Mouse (Mus musculus) heart, postnatal 25 days (tissue): ENCODE data around the gene Pcsk4. TPM values are rescaled to one million over a fixed set of nuclear protein-coding genes. Genes with fewer than 3 reads are reported as not detected.

Experiments
- DNase-seq: peaks from one replicate; pipeline ENCODE4 v3.0.0; 2022; ENCODE audit warnings: low spot score
- intact Hi-C: fragments of 180-260 bp; cut with DNase I; formaldehyde crosslinking; loops from one replicate; pipeline ENCODE4 v1.15.1; 2025
- microRNA-seq: library from miRNA; unstranded; fragments of <30 nt; microRNA quantifications from one replicate; pipeline ENCODE4 v1.2.0, GENCODE M21; 2022
- total RNA-seq, 2 experiments: library from RNA; stranded (reverse); gene quantifications; 2 replicates each; pipeline ENCODE4 v1.2.3; 2021

Gene Pcsk4
- total RNA-seq, 2 experiments from 2014 or later: 1.3 to 1.6 TPM

GRCm38 (mm10) chr10:80281921-80282371, 47.4 kb downstream of the Pcsk4 start:
- intact Hi-C loops: no loop called here
- DNase-seq: no peak

- intact Hi-C loops: no loop called here
- DNase-seq: no peak
These were observed 48.0 kb downstream of the Pcsk4 start for GRCm38 (mm10) chr10:80281304-80281703.

GRCm38 (mm10) chr10:80279273-80279672, 50.0 kb downstream of the Pcsk4 start:
- no peak for DNase-seq
- intact Hi-C loops: no loop called here

- no peak for DNase-seq
- intact Hi-C loops: no loop called here
These were observed 50.9 kb downstream of the Pcsk4 start for GRCm38 (mm10) chr10:80278390-80278789.

GRCm38 (mm10) chr10:80276238-80276637, 53.1 kb downstream of the Pcsk4 start:
- intact Hi-C loops: no loop called here
- no peak for DNase-seq

- no peak for DNase-seq
- intact Hi-C loops: no loop called here
These were observed 55.5 kb downstream of the Pcsk4 start for GRCm38 (mm10) chr10:80273847-80274246.

- DNase-seq: no peak
These were observed 57.3 kb downstream of the Pcsk4 start for GRCm38 (mm10) chr10:80271870-80272585.

More at GRCm38 (mm10) chr10:80271870-80272585, 57.3 kb downstream of the Pcsk4 start:
- intact Hi-C loops: no loop called here

Small RNA genes lying within 50 kb of the gene (microRNA-seq; reads per million reads assigned to microRNA genes)
- gene Mir6911: not detected

Other genes starting within 250 kb of the Pcsk4 start
- 10 to 100 TPM; 11.0 to 11.6 TPM for gene Sbno2, start 223.9 kb downstream of the Pcsk4 start, total RNA-seq
- 100 to 1,000 TPM; 133 to 138 TPM for gene Stk11, start 213.7 kb downstream of the Pcsk4 start, total RNA-seq
- gene Atp5d, start 190.9 kb downstream of the Pcsk4 start, total RNA-seq: 1,000 to 10,000 TPM; 1,252 to 1,264 TPM
- 1 to 10 TPM; 2.4 to 3.1 TPM for gene Cbarp, start 188.7 kb downstream of the Pcsk4 start, total RNA-seq
- 100 to 1,000 TPM in 1 of 2 experiments, 10 to 100 TPM in 1; 92.1 to 120 TPM for gene Midn, start 181.2 kb downstream of the Pcsk4 start, total RNA-seq
- 10 to 100 TPM; 31.7 to 43.1 TPM for gene Cirbp, start 163.5 kb downstream of the Pcsk4 start, total RNA-seq
- 1 to 10 TPM; 4.2 to 5.2 TPM for gene 1600002K03Rik, start 156.6 kb downstream of the Pcsk4 start, total RNA-seq
- gene Efna2, start 150.0 kb downstream of the Pcsk4 start, total RNA-seq: 1 to 10 TPM in 1 of 2 experiments, under 1 TPM in 1; 0.91 to 1.1 TPM
- gene Mum1, start 103.1 kb downstream of the Pcsk4 start, total RNA-seq: 10 to 100 TPM; 15.3 to 16.7 TPM
- 100 to 1,000 TPM; 957 to 967 TPM for gene Ndufs7, start 80.4 kb downstream of the Pcsk4 start, total RNA-seq
- gene Gamt, start 68.5 kb downstream of the Pcsk4 start, total RNA-seq: 1 to 10 TPM; 9.0 to 9.3 TPM
- 10 to 100 TPM; 55.0 to 69.6 TPM for gene Dazap1, start 68.0 kb downstream of the Pcsk4 start, total RNA-seq
- gene Rps15, start 37.0 kb downstream of the Pcsk4 start, total RNA-seq: 100 to 1,000 TPM; 703 to 732 TPM
- gene Apc2, start 33.5 kb downstream of the Pcsk4 start, total RNA-seq: 1 to 10 TPM; 3.4 to 4.0 TPM
- gene 2310011J03Rik, start 9.0 kb downstream of the Pcsk4 start, total RNA-seq: 10 to 100 TPM; 11.4 to 13.8 TPM
- 1 to 10 TPM; 1.9 to 2.1 TPM for gene Reep6, start 455 bp upstream of the Pcsk4 start, total RNA-seq
- 10 to 100 TPM; 68.4 to 71.7 TPM for gene Adamtsl5, start 18.9 kb upstream of the Pcsk4 start, total RNA-seq
- gene Plk5, start 27.0 kb upstream of the Pcsk4 start, total RNA-seq: under 1 TPM; 0.18 to 0.36 TPM
- 1 to 10 TPM; 7.5 to 8.8 TPM for gene Mex3d, start 58.2 kb upstream of the Pcsk4 start, total RNA-seq
- gene Mbd3, start 70.1 kb upstream of the Pcsk4 start, total RNA-seq: 10 to 100 TPM; 85.2 to 88.9 TPM
- gene Uqcr11, start 77.3 kb upstream of the Pcsk4 start, total RNA-seq: 1,000 to 10,000 TPM; 1,983 to 2,045 TPM
- 10 to 100 TPM; 20.3 to 20.9 TPM for gene Tcf3, start 104.1 kb upstream of the Pcsk4 start, total RNA-seq
- under 1 TPM in 1 of 2 experiments, not detected in 1; 0.05 TPM for gene Onecut3, start 165.3 kb upstream of the Pcsk4 start, total RNA-seq
- gene Atp8b3, start 209.6 kb upstream of the Pcsk4 start, total RNA-seq: not detected
- 10 to 100 TPM; 11.1 to 12.2 TPM for gene Rexo1, start 232.1 kb upstream of the Pcsk4 start, total RNA-seq
- 1 to 10 TPM; 3.0 to 4.5 TPM for gene Klf16, start 247.8 kb upstream of the Pcsk4 start, total RNA-seq